Mouse (Mus musculus) liver, adult 2 months (tissue): Measurements from ENCODE around the gene Rab3gap2.

Source experiments
- CTCF ChIP-seq: fragments of 200-500 bp; IDR thresholded peaks from 2 replicates; pipeline ENCODE4 v1.5.1; 2011; ENCODE audit warnings: low read depth, low read length, control low read depth
- POLR2A ChIP-seq: fragments of 200-500 bp; IDR thresholded peaks from 2 replicates; pipeline ENCODE4 v1.6.1; 2011; ENCODE audit warnings: low read length, control low read depth; ENCODE audit not compliant: insufficient read depth; ENCODE audit errors: extremely low read depth

DNA sequence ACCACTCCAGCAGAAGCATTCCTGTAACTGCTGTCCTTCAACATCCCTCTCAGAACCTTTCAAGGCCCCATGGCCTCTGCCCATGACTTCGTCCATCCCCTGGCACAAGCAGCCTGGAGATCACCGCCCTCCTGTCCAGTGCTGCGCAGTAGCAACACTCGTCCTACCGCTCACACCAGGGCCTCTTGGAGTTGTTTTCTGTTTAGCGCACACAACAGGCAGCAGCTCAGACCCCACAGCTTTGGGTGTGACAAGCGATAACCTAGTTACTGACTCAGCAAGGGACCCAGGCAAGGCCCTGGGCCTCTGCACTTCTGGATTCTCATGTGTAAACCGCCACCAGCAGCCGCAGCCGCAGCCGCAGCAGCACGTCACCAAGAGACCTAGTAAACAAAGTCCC, 102.9 kb downstream of the Rab3gap2 start:
- TF ChIP-seq POLR2A: no peak
- TF ChIP-seq CTCF: no peak
